Mouse (Mus musculus): ENCODE data around the gene Vdr. TPM values are rescaled to one million over a fixed set of nuclear protein-coding genes. Genes with fewer than 3 reads are reported as not detected.
"Not testable (repeated sequence)": the region's sequence is repeated elsewhere in the genome, so short reads cannot be mapped to it uniquely, and the experiment has no call there.

Gene Vdr
- total RNA-seq, 2 experiments from 2014 or later = 0.18 to 0.32 TPM

DNA sequence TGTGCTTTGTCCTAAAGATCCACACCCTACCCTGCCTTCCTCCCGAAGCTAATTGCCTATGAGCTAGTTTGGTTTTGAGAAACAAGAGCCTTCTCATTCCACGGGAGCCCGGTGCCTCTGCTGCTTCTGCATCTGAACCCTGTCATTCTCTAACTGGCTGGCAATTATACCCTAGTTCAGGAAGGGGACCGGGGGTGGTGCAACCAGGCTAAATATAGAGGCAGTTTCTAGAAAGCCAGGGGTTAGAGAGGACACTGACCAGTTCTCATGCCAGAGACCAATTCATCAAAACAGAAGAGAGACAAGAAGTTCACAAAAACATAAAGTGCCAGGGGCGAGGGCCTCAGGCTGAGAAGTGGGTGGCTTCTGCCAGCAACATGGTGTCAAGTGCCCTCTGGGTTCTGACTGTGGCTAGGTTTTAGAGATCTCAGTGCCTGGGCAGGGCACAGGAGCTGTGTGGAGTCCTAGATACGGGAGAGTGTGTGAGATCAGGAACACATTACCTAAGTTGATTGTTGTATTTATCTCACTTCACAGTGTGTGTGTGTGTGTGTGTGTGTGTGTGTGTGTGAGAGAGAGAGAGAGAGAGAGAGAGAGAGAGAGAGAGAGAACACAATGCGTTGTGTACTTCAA is 31.6 kb downstream of the Vdr start:
- no peak for DNase-seq

GRCm38 (mm10) chr15:97875784-97876183 is 34.6 kb downstream of the Vdr start:
- DNase-seq = no peak

DNA sequence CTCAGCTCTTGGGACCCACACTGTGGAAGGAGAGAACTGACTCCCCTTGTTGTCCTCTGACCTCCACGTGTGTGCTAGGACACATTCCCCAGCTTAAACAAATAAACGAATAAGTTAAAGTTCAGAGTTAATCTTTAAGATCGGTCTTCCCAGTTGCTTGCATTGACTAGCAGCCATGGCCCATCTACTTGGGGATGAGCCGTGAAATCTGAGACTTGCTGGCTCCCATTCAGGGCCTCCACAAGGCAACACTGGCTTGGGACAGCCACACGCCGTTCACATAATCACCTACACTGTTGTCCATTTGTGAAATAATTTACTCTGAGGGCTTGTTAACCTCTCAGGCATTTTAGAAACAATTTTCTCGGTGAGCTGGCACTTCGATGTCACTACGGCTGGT is 36.7 kb downstream of the Vdr start:
- no peak for DNase-seq

DNA sequence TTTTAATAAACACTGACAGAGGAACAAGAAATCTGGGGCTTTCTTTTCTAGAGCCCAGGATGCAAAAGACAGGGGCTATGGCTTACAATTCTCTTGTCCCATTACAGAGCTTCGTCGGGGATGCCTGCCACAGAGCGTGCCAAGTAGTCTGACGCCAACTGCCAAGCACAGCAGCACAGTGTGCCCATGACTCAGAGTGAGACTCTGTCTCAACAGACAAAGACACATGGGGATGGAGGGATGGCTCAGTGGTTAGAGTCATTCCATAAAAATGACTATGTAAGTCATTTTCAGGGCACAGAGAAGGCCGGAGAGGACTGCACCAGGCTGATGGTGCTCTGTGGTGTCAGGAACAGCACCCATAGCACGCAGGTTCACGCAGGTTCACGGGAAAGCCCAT is 38.3 kb downstream of the Vdr start:
- DNase-seq = no peak

DNA sequence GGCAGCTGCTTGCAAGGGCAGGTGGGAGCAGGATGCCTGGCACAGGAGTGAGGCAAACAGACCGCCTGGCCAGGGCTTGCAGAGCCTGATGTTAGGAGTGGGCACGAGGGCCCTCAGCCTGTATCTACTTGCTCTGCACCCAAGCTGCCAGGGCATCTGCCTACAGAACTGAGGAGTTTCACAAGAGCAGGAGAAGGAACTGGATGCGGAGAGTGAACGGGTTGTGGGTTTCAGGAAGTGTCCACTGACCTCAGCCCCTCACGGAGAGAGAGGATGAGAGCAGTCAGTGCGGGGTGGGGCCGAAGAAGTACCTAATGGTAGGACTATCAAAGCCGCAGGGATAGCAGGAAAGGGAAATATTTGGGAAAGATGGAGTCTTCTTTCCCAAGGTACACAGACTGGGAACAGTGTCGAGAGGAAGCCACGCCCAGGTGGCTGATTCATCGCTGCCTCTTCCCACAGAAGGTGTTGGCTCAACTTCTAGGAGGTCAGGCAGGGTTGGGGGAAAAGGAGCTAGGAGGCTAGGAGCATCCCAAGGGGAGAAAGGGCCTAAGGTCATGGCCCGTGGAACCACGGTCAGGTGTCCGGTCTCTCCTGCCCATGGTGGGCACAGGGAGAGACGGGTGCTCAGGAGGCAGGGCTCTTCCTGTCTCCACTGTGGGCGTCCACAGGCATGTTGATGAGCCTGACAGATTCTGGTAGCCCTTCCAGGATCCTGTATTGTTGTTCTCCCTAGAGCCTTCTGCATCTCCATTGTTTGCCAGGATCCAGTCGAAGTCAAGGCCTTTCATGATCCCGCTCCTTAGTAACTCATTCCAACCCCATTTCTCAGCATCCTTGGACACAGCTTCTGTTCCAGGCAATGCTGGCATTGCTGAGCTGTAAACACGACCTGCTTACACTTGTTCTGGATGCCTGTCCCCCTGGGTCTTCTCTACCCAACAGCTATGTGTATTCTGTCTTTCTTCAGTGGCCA is 39.1 kb downstream of the Vdr start:
- DNase-seq = no peak

- DNase-seq = not testable (repeated sequence)
Measured at GRCm38 (mm10) chr15:97870116-97870515, 40.3 kb downstream of the Vdr start.

DNA sequence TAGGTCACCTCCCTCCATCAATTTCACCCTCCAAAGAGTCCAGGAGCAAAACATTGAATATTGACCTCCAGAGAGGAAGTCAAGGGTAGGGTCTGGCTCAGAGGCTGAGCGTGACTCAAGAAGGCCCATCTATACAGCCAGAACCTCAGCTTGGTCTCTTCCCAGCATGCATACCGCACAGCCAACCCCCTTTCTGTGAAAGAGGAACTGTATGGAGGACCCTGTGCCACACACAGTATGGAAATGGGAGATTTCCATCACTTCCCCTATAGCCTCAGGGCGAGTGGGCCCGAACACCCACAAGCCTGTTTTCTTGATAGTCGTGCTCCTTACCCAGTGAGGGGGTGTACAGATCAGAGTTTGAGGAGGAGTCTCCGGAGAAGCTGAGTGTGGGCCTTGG is 41.4 kb downstream of the Vdr start:
- no peak for DNase-seq

DNA sequence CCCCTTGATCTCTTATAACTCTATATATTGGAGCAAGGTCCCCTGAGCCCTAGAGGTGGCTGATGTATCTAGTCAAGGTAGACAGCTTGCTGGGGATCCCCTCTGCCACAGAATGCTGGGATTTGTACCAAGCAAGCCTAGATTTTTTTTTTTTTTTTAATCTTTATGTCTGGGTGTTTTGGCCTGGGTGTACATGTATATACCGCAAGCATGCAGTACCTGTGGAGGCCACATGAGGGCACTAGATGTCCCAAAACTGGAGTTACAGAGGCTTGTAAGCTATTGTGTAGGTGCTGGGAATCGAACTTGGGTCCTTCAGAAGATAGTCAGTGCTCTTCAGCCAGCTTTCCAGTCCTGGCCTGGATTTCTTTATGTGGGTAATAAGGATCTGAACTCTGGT is 44.4 kb downstream of the Vdr start:
- DNase-seq = no peak

DNA sequence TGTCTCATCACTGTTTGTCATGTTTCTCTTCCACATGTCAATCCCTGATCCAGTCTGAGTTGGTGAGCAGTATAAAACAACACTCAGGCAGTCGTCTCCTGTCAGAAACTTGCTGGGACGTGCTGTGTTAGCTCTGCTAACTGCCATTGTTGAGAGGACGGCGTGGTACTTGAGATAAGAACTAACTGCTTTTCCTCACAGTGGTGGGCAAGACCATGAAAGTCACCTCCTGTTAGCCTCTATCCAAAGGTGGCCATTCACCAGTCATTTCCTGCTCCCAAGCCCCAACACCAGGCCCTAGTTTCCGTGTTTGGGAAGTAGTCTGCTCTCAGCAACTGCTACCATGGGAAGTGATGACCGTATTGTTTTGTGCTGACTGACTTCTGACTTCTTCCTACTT is 45.3 kb downstream of the Vdr start:
- no peak for DNase-seq

- no peak for DNase-seq
Measured at GRCm38 (mm10) chr15:97864361-97865045, 45.9 kb downstream of the Vdr start.

- DNase-seq = no peak
Measured at GRCm38 (mm10) chr15:97863494-97863881, 46.9 kb downstream of the Vdr start.

- no peak for DNase-seq
Measured at GRCm38 (mm10) chr15:97862881-97863493, 47.4 kb downstream of the Vdr start.

DNA sequence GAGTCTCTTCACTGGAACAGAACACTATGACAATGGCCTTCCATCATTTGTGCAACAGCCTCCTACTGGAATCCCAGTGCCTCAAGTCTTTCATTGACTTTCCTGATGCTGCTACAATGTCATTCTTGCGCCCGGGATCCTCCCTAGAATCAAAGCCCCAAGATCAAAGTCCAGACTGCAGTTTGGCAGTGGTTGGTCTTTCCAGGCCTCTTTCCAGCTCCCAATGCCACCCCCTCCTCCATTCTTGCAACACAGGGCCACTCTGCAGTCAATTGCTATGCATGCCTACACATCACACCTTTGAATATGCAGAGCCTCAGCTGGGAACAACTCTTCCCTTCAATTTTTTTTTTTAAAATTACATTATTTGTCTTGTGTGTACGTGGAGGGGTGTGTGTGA is 50.1 kb downstream of the Vdr start:
- no peak for DNase-seq

GRCm38 (mm10) chr15:97858431-97858830 is 52.0 kb downstream of the Vdr start:
- DNase-seq = no peak

DNA sequence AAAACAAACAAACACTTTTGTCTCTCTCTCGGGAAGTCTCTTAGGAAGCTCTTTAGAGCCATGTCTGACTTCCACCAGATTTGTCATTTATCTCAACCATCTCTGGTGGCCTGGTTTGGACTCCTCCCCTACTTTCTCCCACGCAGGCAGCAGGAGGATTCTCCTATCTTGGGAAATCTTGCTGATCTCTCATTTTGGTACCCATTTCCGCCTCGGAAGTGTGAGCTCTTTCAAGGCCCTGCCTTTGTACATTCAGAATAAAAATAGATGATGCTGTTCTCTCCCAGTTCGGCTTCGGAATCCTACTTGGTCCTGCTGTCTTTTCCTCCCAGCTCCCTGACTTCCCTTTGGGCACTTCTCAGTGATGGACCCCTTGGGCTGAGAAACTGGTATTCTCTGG is 55.9 kb downstream of the Vdr start:
- no peak for DNase-seq

DNA sequence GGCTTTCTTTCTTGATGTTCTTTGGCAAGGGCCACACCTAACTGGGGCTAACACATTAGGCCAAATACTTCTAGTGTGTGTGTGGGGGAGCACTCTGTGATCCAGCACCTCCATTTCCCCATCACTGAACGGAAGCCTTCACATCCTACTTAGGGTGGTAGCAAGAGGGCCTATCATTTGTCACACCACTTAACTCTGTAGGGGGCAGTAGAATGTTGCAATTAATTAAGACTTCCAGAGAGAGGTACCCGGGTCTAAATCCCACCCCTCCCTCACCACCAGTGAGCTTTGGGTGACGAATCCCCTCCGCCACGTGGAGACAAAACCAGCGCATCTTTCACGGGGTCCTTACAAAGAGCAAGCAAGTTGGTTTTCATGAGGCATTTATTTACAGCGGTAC is 56.4 kb downstream of the Vdr start:
- DNase-seq = no peak

GRCm38 (mm10) chr15:97852291-97852690 is 58.1 kb downstream of the Vdr start:
- no peak for DNase-seq

GRCm38 (mm10) chr15:97851011-97851410 is 59.4 kb downstream of the Vdr start:
- no peak for DNase-seq

DNA sequence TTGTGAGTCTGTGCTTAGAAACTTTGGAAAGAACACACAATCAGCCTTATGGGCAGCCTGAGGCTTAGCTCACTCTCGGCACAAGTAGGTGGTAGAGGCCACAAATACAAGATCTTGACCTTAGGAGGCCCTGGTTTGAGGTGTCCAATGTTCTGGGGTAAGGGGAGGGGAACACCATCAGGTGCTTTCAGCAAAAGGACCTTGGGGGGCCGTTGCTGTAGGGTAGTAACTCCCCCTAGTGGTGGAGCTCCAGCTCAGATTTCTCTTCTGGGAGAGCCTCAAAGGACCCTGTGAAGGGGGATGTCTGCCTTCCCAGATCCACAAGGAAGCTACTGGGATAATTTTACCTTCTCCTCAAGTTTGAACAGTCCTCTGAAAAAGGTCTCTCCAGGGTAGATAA is 60.0 kb downstream of the Vdr start:
- no peak for DNase-seq

- DNase-seq = peak; percentile 76
Measured at GRCm38 (mm10) chr15:97849116-97849911, 61.1 kb downstream of the Vdr start.

DNA sequence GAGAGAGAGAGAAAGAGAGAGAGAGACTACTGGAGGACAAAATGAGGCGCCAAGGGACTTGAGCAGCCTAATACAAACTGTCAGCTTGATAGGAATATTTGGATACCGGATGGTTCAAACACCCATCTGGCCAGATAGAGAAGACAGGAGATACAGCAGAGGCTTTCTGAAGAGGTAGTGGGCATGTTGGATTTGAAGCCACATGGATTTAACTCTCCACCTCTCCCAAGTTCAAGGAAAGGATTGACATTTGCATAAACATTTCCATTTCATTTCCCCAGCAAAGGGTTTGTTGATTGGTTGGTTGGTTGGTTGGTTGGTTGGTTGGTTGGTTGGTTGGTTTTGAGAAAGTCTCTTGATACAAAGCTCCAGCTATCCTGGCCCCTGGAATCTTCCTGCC is 62.6 kb downstream of the Vdr start:
- DNase-seq = no peak

DNA sequence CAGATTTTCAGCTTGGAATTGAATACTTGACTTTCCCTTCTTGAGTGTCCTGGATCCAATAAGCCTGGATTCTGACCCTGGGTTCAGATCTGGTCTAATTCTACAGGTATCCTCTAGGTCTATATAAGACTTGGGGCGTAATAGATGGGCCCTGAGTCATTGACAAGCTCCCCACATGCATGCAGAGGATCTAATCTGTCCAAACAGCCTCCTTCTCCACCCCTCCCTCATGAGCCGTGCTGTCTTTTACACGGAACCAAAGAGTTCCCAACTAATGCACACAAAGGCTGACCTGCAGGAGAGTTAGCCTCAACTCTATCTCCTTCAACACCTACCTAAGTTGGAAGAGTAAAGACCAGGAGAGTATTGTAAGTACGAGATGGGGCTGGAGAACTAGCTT is 63.1 kb downstream of the Vdr start:
- DNase-seq = no peak
